Mouse (Mus musculus) liver, postnatal 0 days (tissue): ENCODE results near the gene Tex46. TPM values are rescaled to one million over a fixed set of nuclear protein-coding genes. Genes with fewer than 3 reads are reported as not detected.

Source experiments
- ATAC-seq: fragments of 200-750 bp; cut with Nextera tagmentation; 2 replicates; pipeline ENCODE4 v1.8.0; 2017; ENCODE audit warnings: mild to moderate bottlenecking, moderate library complexity
- DNase-seq: peaks from one replicate; pipeline ENCODE4 v3.0.0-alpha.2; 2016
- H3K27ac ChIP-seq: fragments of 300-500 bp; sonication (generic); 2 replicates; pipeline ENCODE4 v1.5.1; 2014; ENCODE audit warnings: antibody characterized with exemption, moderate library complexity, mild to moderate bottlenecking, low read depth
- H3K27me3 ChIP-seq: fragments of 300-500 bp; sonication (generic); 2 replicates; pipeline ENCODE4 v1.6.1; 2014; ENCODE audit warnings: low read length, control low read depth, mixed read lengths; ENCODE audit not compliant: insufficient read depth
- H3K36me3 ChIP-seq: fragments of 300-500 bp; sonication (generic); replicated peaks from 2 replicates; pipeline ENCODE4 v1.6.1; 2014; ENCODE audit warnings: mild to moderate bottlenecking, control low read depth, low read length, moderate library complexity, mixed read lengths; ENCODE audit not compliant: insufficient read depth
- H3K4me1 ChIP-seq: fragments of 300-500 bp; sonication (generic); 2 replicates; pipeline ENCODE4 v1.6.1; 2014; ENCODE audit warnings: antibody characterized with exemption, mild to moderate bottlenecking, control low read depth; ENCODE audit not compliant: insufficient read depth
- H3K4me2 ChIP-seq: fragments of 300-500 bp; sonication (generic); 2 replicates; pipeline ENCODE4 v1.6.1; 2014; ENCODE audit warnings: low read depth, mild to moderate bottlenecking, low read length, moderate library complexity, mixed read lengths
- H3K4me3 ChIP-seq: fragments of 300-500 bp; sonication (generic); 2 replicates; pipeline ENCODE4 v1.5.1; 2014; ENCODE audit warnings: low read depth, low read length
- H3K9ac ChIP-seq: fragments of 300-500 bp; sonication (generic); replicated peaks from 2 replicates; pipeline ENCODE4 v1.6.1; 2014; ENCODE audit warnings: mild to moderate bottlenecking, moderate library complexity
- H3K9me3 ChIP-seq: fragments of 300-500 bp; sonication (generic); 2 replicates; pipeline ENCODE4 v1.6.1; 2016; ENCODE audit warnings: mild to moderate bottlenecking, control low read depth, low read length, mixed read lengths
- CTCF ChIP-seq: sonication (generic); IDR thresholded peaks from 2 replicates; pipeline ENCODE4 v1.5.1; 2016; ENCODE audit warnings: antibody characterized with exemption, low read depth
- EP300 ChIP-seq: IDR thresholded peaks from 2 replicates; pipeline ENCODE4 v1.6.1; 2016; ENCODE audit warnings: antibody characterized with exemption, low read depth, mild to moderate bottlenecking
- WGBS: fragments of 180-500 bp; shearing (Covaris S2); extraction: QIAGEN DNeasy Blood & Tissue Kit; methylation state at CpG from one replicate; pipeline ENCODE4 v1.1.7; 2014; ENCODE audit not compliant: insufficient replicate concordance; 5-methylcytosine and 5-hydroxymethylcytosine counted together
- microRNA-seq: library from miRNA; unstranded; fragments of <30 nt; microRNA quantifications from one replicate; pipeline ENCODE4, GENCODE M21; 2016
- polyA plus RNA-seq: library from polyadenylated mRNA; unstranded; fragments of >200 nt; fragmentation: Nextera tagmentation; extraction: Ambion mirVana; gene quantifications from 2 replicates; pipeline ENCODE4 v1.2.1, GENCODE M21; 2015

The Tex46 gene
- polyA plus RNA-seq, 1 experiment from 2014 or later = not detected

- no peak for DNase-seq
- no peak overlapping the region for H3K9ac ChIP-seq
- no peak for ATAC-seq
Measured at GRCm38 (mm10) chr4:136657914-136658313, 47.7 kb downstream of the Tex46 start.

More at GRCm38 (mm10) chr4:136657914-136658313, 47.7 kb downstream of the Tex46 start:
- H3K27me3 ChIP-seq = no peaks in the 10 kb centered on the region
- H3K36me3 ChIP-seq = no peaks in the 10 kb centered on the region
- H3K9me3 ChIP-seq = no peaks in the 10 kb centered on the region
- no peak overlapping the region for H3K4me2 ChIP-seq
- no peak overlapping the region for H3K27ac ChIP-seq
- no peak for TF ChIP-seq CTCF
- no peak for TF ChIP-seq EP300
- H3K4me1 ChIP-seq = no peaks in the 10 kb centered on the region
- no peak overlapping the region for H3K4me3 ChIP-seq
- 26% methylated on average over 3 of the region's 3 CpGs for WGBS

Small RNA genes lying within 50 kb of the gene (microRNA-seq; reads per million reads assigned to microRNA genes)
- gene Gm22180 = not detected

Other genes starting within 250 kb of the Tex46 start
- not detected in 2 replicates for gene Htr1d, start 186.9 kb upstream of the Tex46 start, polyA plus RNA-seq
- gene 6030445D17Rik, start 148.2 kb upstream of the Tex46 start, polyA plus RNA-seq = 0.12 TPM in 1 of 2 replicates, not detected in the other
- gene Luzp1, start 140.7 kb upstream of the Tex46 start, polyA plus RNA-seq = 18.1 and 20.8 TPM in 2 replicates
- gene Kdm1a, start 7.7 kb upstream of the Tex46 start, polyA plus RNA-seq = 6.3 and 6.8 TPM in 2 replicates
- not detected in 2 replicates for gene Lactbl1, start 12.2 kb downstream of the Tex46 start, polyA plus RNA-seq
- gene Ephb2, start 225.6 kb downstream of the Tex46 start, polyA plus RNA-seq = 0.08 and 0.12 TPM in 2 replicates